Mouse (Mus musculus): ENCODE measurements around the gene Ccdc13.

Ccdc13 gene

GRCm38 (mm10) chr9:121838829-121839621 is at the start of gene Ccdc13:
Gene Ccdc13 (minus strand): TSS chr9:121839461.
- peak; percentile 91 for DNase-seq

- DNase-seq = peak; percentile 27
Observed at GRCm38 (mm10) chr9:121882015-121882457, 42.8 kb upstream of the Ccdc13 start.

GRCm38 (mm10) chr9:121881301-121881700 is 42.0 kb upstream of the Ccdc13 start:
- peak; percentile 25 for DNase-seq

GRCm38 (mm10) chr9:121880840-121881239 is 41.6 kb upstream of the Ccdc13 start:
- DNase-seq = peak; percentile 91

- peak; percentile 73 for DNase-seq
Observed at GRCm38 (mm10) chr9:121877052-121877740, 37.9 kb upstream of the Ccdc13 start.

- DNase-seq = no peak
Observed at GRCm38 (mm10) chr9:121873578-121873977, 34.3 kb upstream of the Ccdc13 start.

- DNase-seq = no peak
Observed at GRCm38 (mm10) chr9:121872062-121872683, 32.9 kb upstream of the Ccdc13 start.

- DNase-seq = no peak
Observed at GRCm38 (mm10) chr9:121869973-121870515, 30.8 kb upstream of the Ccdc13 start.

- DNase-seq = no peak
Observed at GRCm38 (mm10) chr9:121869432-121869831, 30.2 kb upstream of the Ccdc13 start.

GRCm38 (mm10) chr9:121868236-121868635 is 29.0 kb upstream of the Ccdc13 start:
- peak; percentile 59 for DNase-seq

GRCm38 (mm10) chr9:121867632-121868031 is 28.4 kb upstream of the Ccdc13 start:
- DNase-seq = peak; percentile 52

- no peak for DNase-seq
Observed at GRCm38 (mm10) chr9:121865425-121866008, 26.3 kb upstream of the Ccdc13 start.

- peak; percentile 6 for DNase-seq
Observed at GRCm38 (mm10) chr9:121864837-121865236, 25.6 kb upstream of the Ccdc13 start.

GRCm38 (mm10) chr9:121860921-121861320 is 21.7 kb upstream of the Ccdc13 start:
- no peak for DNase-seq

GRCm38 (mm10) chr9:121859345-121859744 is 20.1 kb upstream of the Ccdc13 start:
- no peak for DNase-seq

GRCm38 (mm10) chr9:121858153-121858488 is 18.9 kb upstream of the Ccdc13 start, which contains the start of gene Higd1a:
Gene Higd1a (minus strand): TSS chr9:121858362.
- no peak for DNase-seq

GRCm38 (mm10) chr9:121857474-121858152 is 18.4 kb upstream of the Ccdc13 start:
- peak; percentile 99 for DNase-seq

GRCm38 (mm10) chr9:121856649-121857416 is 17.6 kb upstream of the Ccdc13 start:
- DNase-seq = no peak

GRCm38 (mm10) chr9:121854246-121854645 is 15.0 kb upstream of the Ccdc13 start:
- DNase-seq = no peak

GRCm38 (mm10) chr9:121847842-121848241 is 8.6 kb upstream of the Ccdc13 start:
- no peak for DNase-seq

- DNase-seq = no peak
Observed at GRCm38 (mm10) chr9:121847138-121847537, 7.9 kb upstream of the Ccdc13 start.
